Mouse (Mus musculus) ES-E14 (cell line): ENCODE data around the gene Vps52. TPM values are rescaled to one million over a fixed set of nuclear protein-coding genes. Genes with fewer than 3 reads are reported as not detected.
"Not testable (repeated sequence)": the region's sequence is repeated elsewhere in the genome, so short reads cannot be mapped to it uniquely, and the experiment has no call there.

Experiments used
- DNase-seq: peaks from one replicate; pipeline ENCODE4 v3.0.0-alpha.2; 2013; ENCODE audit warnings: low read depth, low spot score
- H3K27ac ChIP-seq: 2 replicates; pipeline ENCODE4 v1.5.1; 2012; ENCODE audit warnings: low read depth, mild to moderate bottlenecking, low read length, moderate library complexity, mixed read lengths; ENCODE audit not compliant: poor library complexity, insufficient read depth, severe bottlenecking
- H3K36me3 ChIP-seq: 2 replicates; pipeline ENCODE4 v1.6.1; 2012; ENCODE audit warnings: mild to moderate bottlenecking, low read length, moderate library complexity, mixed read lengths; ENCODE audit not compliant: control insufficient read depth, poor library complexity, insufficient read depth, severe bottlenecking
- H3K4me1 ChIP-seq, 2 experiments: fragments of 150-350 bp in 1 of 2; sonication (generic) in 1 of 2; 2 replicates each; pipeline ENCODE4 v1.6.1; 2012; ENCODE audit warnings: low read length in 2 of 2, mild to moderate bottlenecking in 1 of 2, mixed read lengths in 1 of 2; ENCODE audit not compliant: control insufficient read depth in 2 of 2, insufficient read depth in 2 of 2, poor library complexity in 1 of 2
- H3K4me3 ChIP-seq, 2 experiments: fragments of 150-350 bp in 1 of 2; sonication (generic) in 1 of 2; 2 replicates each; pipeline ENCODE4 v1.5.1; 2012; ENCODE audit warnings: low read length in 2 of 2, low read depth in 1 of 2, mild to moderate bottlenecking in 1 of 2, mixed read lengths in 1 of 2; ENCODE audit not compliant: insufficient read depth in 1 of 2, poor library complexity in 1 of 2, severe bottlenecking in 1 of 2
- H3K9ac ChIP-seq: 2 replicates; pipeline ENCODE4 v1.6.1; 2012; ENCODE audit warnings: low read depth, mild to moderate bottlenecking, low read length, mixed read lengths; ENCODE audit not compliant: poor library complexity, insufficient read depth, severe bottlenecking
- H3K9me3 ChIP-seq: fragments of 150-350 bp; sonication (generic); 2 replicates; pipeline ENCODE4 v1.6.1; 2012; ENCODE audit warnings: low read depth, mild to moderate bottlenecking, low read length; ENCODE audit not compliant: control insufficient read depth, insufficient read depth
- CHD2 ChIP-seq: IDR thresholded peaks from 2 replicates; pipeline ENCODE4 v1.6.1; 2014; ENCODE audit warnings: mild to moderate bottlenecking, low read depth, low read length, inconsistent platforms
- HCFC1 ChIP-seq: IDR thresholded peaks from 2 replicates; pipeline ENCODE4 v1.6.1; 2012; ENCODE audit warnings: low read length, inconsistent platforms, borderline replicate concordance; ENCODE audit not compliant: insufficient read depth
- MAFK ChIP-seq: IDR thresholded peaks from 2 replicates; pipeline ENCODE4 v1.6.1; 2014; ENCODE audit warnings: mild to moderate bottlenecking, low read depth, low read length, inconsistent platforms; ENCODE audit not compliant: insufficient read depth
- ZC3H11A ChIP-seq: IDR thresholded peaks from 2 replicates; pipeline ENCODE4 v1.6.1; 2012; ENCODE audit warnings: low read depth, mild to moderate bottlenecking, inconsistent platforms, low read length, borderline replicate concordance
- ZNF384 ChIP-seq: IDR thresholded peaks from 2 replicates; pipeline ENCODE4 v1.6.1; 2012; ENCODE audit warnings: low read depth, low read length, inconsistent platforms
- in situ Hi-C, 2 experiments: fragments of 600-800 bp; cut with MboI; formaldehyde crosslinking; loops; one replicate each; pipeline ENCODE4 v1.15.1; 2025; ENCODE audit warnings: low sequenced_read_pairs in 2 of 2, inconsistent platforms in 1 of 2; ENCODE audit not compliant: unreplicated experiment in 2 of 2
- total RNA-seq: library from RNA; depleted of rRNA; stranded (reverse); fragments of 300-350 nt; gene quantifications from 2 replicates; pipeline ENCODE4 v1.2.3, GENCODE M21; 2012

The Vps52 gene
- total RNA-seq, 1 experiment: 23.2 TPM

GRCm38 (mm10) chr17:33951021-33951946 lies 4.3 kb upstream of the Vps52 start, which contains the start of gene B3galt4:
Gene B3galt4, minus strand, starts transcription at chr17:33951488.
- Histone ChIP-seq H3K4me3 (peak within 1 kb of the TSS; percentile 35 to 96), H3K27ac (peak within 1 kb of the TSS; percentile 74), H3K9me3 (no peaks in the 10 kb centered on the region), H3K36me3 (peaks cover 55% of the 10 kb centered on the region), H3K9ac (peak within 1 kb of the TSS; percentile 76), H3K4me1 (peaks cover 0 to 10% of the 10 kb centered on the region in 2 experiments; a peak in 1 of 4 replicates)
- DNase-seq: peak; percentile 77
- in situ Hi-C loops: no loop called here
- TF ChIP-seq ZC3H11A (no peak), HCFC1 (peak; percentile 56; the same call in 1 of the 2 replicates), MAFK (no peak), CHD2 (peak; percentile 16; the same call in 1 of the 2 replicates), ZNF384 (no peak)

- in situ Hi-C loops: not testable (repeated sequence)
- H3K36me3 ChIP-seq: peaks cover 50% of the 10 kb centered on the region
- H3K9ac ChIP-seq: peak overlapping the region; percentile 38; the same call in 1 of the 2 replicates
These were observed 3.6 kb upstream of the Vps52 start for GRCm38 (mm10) chr17:33952015-33952414.

GRCm38 (mm10) chr17:33952879-33953278 lies 2.7 kb upstream of the Vps52 start:
- peak overlapping the region; percentile 90 to 96; a peak in 3 of 4 replicates for H3K4me3 ChIP-seq
- H3K4me1 ChIP-seq: peaks cover 0 to 10% of the 10 kb centered on the region in 2 experiments; a peak in 1 of 4 replicates
- peak overlapping the region; percentile 25; the same call in 1 of the 2 replicates for H3K27ac ChIP-seq
- peaks cover 44% of the 10 kb centered on the region for H3K36me3 ChIP-seq
- H3K9ac ChIP-seq: peak overlapping the region; percentile 98; the same call in 1 of the 2 replicates
- in situ Hi-C loops: no loop called here
- DNase-seq: no peak
- H3K9me3 ChIP-seq: no peaks in the 10 kb centered on the region
- TF ChIP-seq CHD2 (no peak), HCFC1 (no peak), ZNF384 (no peak), MAFK (no peak), ZC3H11A (no peak)

More at GRCm38 (mm10) chr17:33952015-33952414, 3.6 kb upstream of the Vps52 start:
- peak overlapping the region; percentile 25; the same call in 1 of the 2 replicates for H3K27ac ChIP-seq
- DNase-seq, H3K9me3 ChIP-seq: not testable (repeated sequence)
- H3K4me3 ChIP-seq: peak overlapping the region; percentile 35 to 96
- H3K4me1 ChIP-seq: peaks cover 0 to 10% of the 10 kb centered on the region in 2 experiments; a peak in 1 of 4 replicates

- Histone ChIP-seq H3K4me1 (peaks cover 0 to 8% of the 10 kb centered on the region in 2 experiments; a peak in 1 of 4 replicates), H3K9me3 (no peaks in the 10 kb centered on the region), H3K27ac (peak overlapping the region; percentile 91; the same call in 1 of the 2 replicates), H3K4me3 (peak overlapping the region; percentile 90 to 96), H3K9ac (peak overlapping the region; percentile 98; the same call in 1 of the 2 replicates), H3K36me3 (peaks cover 44% of the 10 kb centered on the region)
- no peak for DNase-seq
- TF ChIP-seq HCFC1 (no peak), ZC3H11A (no peak), CHD2 (no peak), ZNF384 (no peak)
- in situ Hi-C loops: no loop called here
These were observed 2.3 kb upstream of the Vps52 start for GRCm38 (mm10) chr17:33953310-33953709.
